Mouse (Mus musculus) kidney, postnatal 10 days (tissue): Measurements from ENCODE around the gene Pax1.

Experiments
- DNase-seq: peaks from one replicate; pipeline ENCODE4 v3.0.0; 2021; ENCODE audit warnings: mixed read lengths

Pax1 gene

GRCm38 (mm10) chr2:147361581-147361980 is at the start of gene Pax1:
Pax1 (plus strand) TSS chr2:147361925.
- no peak for DNase-seq

DNA sequence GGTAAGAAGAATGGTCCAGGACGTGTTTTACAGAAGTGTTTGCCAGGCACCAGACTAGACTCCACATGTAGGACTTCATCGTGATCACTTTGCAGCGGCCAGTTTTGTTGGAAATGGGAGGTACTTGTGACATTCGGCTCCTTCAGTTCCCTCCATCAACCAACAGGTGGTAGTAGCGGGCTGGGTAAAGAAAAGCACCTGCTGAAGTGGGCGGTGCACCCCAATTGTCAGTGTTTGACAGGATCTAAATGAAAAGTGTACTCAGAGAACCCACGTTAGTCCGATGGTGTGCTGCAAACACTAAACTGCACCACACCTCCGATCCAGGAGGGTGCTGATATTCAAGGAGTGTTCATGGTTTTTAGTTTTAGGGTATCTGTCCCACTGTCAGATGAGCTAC is 40.7 kb upstream of the Pax1 start:
- DNase-seq: peak; percentile 37

DNA sequence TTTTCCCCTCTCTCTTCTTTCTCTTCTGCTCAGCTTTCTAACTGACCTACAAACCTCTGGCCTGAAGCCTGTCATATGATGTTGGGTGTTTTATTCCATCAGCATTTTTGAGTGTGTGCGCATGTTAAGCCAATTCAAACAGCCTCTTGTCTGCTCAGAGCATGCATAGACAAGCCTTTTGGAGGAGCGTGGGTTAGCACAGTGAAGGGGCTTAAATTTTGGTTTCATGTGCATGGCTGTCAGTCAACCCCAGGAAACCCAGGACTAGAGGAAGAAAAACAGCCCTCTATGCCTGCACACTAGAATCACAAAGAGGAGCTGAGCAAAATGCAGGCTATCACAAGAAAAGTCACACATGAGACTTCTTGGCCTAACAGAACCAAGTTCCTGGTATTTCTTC is 36.5 kb upstream of the Pax1 start:
- DNase-seq: no peak

DNA sequence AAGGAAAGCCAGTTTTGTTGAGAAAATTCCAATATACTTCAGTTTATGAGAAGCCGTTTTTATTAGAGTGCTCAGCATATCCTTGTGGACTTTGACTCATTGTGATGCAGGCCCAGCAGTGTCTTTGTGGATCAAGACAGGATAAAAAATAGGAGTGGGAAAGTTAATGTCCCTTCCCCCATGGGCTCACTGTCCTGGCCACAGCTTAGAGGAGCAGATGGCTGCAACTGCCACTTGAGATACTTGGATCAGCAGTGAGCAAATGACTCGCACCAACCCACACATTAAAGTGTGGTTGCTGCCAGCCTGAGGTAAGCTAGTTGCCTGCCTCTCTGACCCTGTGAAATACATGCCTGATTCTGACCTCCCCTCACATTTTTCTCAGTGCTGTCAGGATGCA is 29.0 kb upstream of the Pax1 start:
- DNase-seq: no peak

DNA sequence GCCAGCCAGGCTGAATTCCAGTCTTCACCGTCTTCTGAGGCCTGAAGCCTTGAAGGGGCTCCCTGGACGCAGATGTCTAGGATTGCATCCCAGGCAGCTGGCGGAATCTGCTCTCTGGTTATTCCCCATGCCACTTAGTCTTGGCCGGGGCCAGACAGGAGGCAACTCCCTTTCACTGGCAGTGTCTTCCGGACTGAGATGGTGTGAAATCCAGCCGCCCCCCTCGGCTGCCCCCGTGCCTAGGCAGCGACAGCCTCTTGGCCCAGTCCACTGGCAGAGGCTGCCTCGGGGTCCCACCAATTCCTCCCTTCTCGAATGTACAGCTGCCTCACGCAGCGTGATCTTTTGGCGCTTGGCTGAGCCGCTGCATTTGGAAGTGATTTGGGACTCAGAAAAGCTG is 23.0 kb upstream of the Pax1 start:
- DNase-seq: no peak

DNA sequence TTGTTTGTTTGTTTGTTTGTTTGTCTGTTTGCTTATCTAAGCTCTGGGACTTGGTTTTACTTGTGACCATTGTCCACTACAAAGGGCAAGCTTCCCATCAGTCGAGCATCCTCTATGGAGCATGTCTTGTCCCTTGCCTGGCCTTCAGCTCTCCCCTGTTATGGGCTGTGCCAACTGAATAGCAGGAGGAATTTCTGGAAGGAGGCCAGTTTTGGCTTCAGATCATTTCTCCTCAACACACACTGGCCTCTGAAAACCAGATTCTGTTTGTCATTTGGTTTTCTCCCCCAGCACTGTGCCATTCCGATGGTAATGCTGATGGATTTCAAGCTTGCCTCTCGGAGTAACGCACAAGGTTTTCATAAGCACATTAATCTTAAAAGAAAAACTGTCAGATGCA is 21.9 kb upstream of the Pax1 start:
- no peak for DNase-seq

GRCm38 (mm10) chr2:147342198-147342597 is 19.5 kb upstream of the Pax1 start:
- peak; percentile 17 for DNase-seq

GRCm38 (mm10) chr2:147359716-147360115 is 2.0 kb upstream of the Pax1 start:
- no peak for DNase-seq

- no peak for DNase-seq
Observed at GRCm38 (mm10) chr2:147360401-147360800, 1.3 kb upstream of the Pax1 start.

DNA sequence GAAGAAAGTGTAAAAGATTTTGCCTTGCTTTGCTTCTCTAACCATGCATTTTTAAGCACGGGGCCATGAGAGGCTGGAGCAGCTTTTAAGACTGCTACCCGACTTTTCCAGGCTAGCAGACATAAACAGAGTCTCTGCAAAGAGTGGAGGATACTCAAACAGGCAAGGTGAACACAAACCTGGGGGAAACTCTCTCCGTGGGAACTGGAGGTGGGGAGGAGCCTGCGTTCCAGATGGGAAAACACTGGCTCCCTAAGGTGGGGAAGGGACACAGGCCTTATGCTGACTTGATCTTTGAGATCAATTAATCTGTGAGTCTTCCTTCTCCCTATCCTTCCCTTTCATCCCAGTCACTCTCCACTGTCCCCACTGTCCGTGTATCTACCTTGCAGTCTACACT is 869 bp upstream of the Pax1 start:
- DNase-seq: no peak

DNA sequence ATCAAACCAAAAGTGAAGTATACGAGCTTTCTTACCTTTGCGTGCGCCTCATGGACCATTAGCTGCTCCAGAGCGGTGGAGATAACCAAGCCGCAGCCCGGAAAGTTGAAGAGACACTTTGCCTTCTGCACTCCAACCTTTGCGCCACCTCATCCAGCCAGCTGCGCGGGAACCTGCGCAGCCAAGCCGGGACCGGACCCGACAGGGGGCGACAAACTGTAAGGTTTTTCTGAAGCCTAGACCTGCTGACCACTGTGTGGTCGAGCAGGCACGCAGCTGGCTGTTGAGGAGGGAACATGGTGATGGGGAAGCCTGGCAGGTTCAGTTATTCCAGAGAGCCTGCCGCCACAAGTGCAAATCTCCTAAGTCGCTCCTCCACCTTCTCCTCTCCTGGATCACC is 591 bp downstream of the Pax1 start:
- peak; percentile 69 for DNase-seq

GRCm38 (mm10) chr2:147363401-147364130 is 1.8 kb downstream of the Pax1 start:
- no peak for DNase-seq

- no peak for DNase-seq
Observed at GRCm38 (mm10) chr2:147364198-147364597, 2.5 kb downstream of the Pax1 start.

DNA sequence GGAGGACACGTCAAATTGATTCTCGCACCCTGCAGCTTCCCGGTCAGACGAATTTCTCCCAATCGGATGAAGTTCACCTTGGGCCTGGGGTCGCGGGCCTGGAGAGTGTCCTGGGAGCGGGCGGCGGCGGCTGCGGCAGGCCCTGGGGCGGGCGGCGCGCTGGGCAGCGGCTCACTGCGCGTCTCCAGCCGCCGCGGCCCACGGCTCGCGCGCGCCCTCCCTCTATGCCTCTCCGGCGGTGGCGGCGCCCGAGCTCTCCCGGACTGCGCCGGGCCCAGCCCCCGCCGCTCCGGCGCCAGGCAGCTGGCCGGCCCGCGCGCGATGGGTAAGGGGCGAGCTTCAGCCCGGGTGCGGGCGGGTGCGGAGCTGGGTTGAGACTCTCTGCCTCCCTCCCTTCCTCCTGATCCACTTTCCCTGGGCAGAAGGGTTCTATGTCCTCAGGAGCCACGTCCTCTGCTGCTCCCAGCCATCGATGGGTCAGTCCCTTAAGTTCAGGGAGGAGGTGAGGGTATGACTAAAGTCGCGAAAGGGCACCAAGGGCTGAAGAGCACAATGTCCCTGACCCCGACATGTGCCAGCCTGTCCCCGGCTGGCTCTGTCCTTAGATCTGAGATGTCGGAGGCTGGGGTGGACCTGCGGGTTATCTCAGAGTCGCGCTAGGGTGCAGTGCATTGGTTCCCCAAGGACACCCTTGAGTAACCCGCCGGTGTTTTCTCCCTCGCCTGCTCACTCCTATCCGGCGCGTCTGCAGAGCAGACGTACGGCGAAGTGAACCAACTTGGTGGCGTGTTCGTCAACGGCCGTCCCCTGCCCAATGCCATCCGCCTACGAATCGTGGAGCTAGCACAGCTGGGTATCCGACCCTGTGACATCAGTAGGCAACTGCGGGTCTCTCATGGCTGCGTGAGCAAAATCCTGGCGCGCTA is 3.5 kb downstream of the Pax1 start:
- DNase-seq: peak; percentile 31

DNA sequence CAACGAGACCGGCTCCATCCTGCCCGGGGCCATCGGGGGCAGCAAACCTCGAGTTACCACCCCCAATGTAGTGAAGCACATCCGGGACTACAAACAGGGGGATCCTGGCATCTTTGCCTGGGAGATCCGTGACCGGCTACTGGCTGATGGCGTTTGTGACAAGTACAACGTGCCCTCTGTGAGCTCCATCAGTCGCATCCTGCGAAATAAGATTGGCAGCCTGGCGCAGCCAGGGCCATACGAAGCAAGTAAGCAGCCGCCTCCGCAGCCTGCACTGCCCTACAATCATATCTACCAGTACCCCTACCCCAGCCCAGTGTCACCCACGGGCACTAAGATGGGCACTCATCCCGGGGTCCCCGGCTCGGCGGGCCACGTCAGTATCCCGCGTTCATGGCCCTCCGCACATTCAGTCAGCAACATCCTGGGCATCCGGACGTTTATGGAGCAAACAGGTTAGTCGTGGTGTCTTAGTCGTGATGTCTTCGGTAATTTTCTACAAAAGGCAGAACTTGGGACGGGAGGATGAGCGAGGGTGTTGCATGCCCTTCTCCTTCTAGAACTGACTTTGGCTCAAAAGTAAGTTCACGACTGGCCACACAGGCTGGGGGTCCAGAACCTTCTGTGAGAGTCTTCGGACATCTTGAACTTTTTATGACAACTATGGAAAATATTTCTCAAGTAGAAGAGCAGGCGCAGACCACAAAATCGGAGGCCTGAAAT is 4.3 kb downstream of the Pax1 start:
- DNase-seq: no peak

- DNase-seq: no peak
Observed at GRCm38 (mm10) chr2:147367246-147367820, 5.6 kb downstream of the Pax1 start.

DNA sequence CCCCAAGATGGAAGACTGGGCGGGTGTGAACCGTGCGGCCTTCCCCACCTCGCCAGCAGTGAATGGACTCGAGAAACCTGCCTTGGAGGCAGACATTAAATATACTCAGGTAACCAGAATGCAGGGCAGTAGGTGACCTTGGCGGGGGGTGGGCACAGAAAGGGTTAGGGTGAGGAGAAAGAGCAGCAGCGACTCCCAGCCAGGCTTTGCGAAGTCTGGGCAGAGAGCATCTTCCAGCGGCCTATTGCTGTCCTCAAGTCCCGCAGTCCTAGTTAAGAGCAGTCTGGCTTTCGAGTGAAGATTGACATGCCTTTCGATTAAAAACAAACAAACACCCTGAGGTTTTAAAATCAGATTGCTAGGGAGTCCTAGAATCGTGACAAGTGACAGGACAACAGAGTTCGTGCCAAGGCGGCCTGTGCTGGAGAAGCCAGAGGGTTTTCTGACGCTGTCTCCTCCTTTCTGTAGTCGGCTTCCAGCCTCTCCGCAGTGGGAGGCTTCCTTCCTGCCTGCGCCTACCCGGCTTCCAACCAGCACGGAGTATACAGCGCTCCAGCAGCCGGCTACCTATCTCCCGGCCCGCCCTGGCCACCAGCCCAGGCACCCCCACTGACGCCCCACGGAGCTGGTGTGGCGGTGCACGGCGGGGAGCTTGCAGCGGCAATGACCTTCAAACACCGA is 6.3 kb downstream of the Pax1 start:
- peak; percentile 13 for DNase-seq

GRCm38 (mm10) chr2:147369561-147369960 is 7.8 kb downstream of the Pax1 start:
- DNase-seq: no peak

GRCm38 (mm10) chr2:147370091-147370490 is 8.4 kb downstream of the Pax1 start:
- DNase-seq: no peak

DNA sequence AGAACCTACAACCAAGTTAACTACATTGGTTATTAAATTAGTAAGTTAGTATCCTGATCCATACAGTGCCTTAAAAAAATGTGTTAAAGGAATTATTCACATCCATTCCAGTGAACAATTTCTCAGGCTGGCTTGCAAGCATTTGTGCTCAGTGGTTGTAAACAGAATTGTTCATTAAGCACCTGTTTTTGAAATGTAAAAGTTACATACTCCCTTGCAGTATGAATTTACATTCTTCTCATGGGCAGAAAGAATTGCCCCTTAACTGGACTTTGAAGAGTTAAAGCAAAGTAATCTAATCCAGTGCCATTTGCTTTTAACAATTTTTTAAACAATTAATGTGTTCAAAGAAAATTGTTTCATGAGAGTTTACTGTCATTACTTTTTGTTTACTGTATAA is 9.6 kb downstream of the Pax1 start:
- DNase-seq: no peak

DNA sequence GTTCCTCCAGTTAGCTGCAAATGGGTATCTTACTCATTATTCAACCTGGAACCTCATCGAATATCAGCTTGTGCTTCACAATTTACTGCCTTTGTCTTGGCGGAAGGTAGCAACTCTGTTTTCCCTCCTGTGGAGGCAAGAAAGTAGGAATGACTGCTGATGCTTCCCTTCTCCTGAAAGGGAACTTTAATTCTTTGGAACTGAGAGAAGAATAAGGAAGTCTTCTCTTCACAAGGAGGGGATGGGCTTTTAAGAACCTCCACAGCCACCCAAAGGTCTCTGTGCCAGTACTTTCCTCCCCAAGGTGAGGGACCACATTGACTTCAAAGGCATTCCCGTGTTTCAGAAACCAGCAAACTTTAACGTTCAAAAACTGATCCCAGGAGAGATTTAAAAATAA is 10.1 kb downstream of the Pax1 start:
- no peak for DNase-seq

GRCm38 (mm10) chr2:147372947-147373666 is 11.4 kb downstream of the Pax1 start:
- no peak for DNase-seq
